Mouse (Mus musculus): ENCODE results near the gene Nmt2. TPM values are rescaled to one million over a fixed set of nuclear protein-coding genes. Genes with fewer than 3 reads are reported as not detected.

Nmt2 gene
- polyA plus RNA-seq, 1 experiment = 44.0 TPM

DNA sequence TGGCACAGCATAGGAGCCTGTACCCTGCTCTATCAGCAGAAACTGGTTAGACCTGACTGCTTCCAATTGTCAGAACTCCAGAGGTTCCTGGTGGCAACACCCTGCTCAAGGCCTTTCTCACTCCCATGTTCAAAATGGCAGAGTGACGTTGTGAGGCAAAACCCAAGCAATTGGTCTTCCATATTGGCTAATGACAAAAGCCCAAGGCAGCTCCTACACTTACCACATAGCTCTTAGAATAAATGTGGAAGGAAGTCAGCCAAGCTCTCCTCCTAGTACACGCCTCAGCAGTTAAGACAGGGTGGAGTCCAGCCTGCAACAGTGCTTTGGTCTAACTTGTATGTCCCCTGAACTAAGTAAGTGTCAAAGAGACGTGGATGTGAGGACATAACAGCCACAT is 73.9 kb downstream of the Nmt2 start:
- DNase-seq (ENCODE audit: low read depth) = no peak
- no peak for TF ChIP-seq CTCF (IDR thresholded peaks at IDR 0.05; ENCODE audit: borderline replicate concordance, extremely low read depth, insufficient read depth, insufficient read length)
- TF ChIP-seq POLR2A (IDR thresholded peaks at IDR 0.05; ENCODE audit: borderline replicate concordance, extremely low read depth, insufficient read depth, insufficient read length, poor library complexity, severe bottlenecking) = no peak

DNA sequence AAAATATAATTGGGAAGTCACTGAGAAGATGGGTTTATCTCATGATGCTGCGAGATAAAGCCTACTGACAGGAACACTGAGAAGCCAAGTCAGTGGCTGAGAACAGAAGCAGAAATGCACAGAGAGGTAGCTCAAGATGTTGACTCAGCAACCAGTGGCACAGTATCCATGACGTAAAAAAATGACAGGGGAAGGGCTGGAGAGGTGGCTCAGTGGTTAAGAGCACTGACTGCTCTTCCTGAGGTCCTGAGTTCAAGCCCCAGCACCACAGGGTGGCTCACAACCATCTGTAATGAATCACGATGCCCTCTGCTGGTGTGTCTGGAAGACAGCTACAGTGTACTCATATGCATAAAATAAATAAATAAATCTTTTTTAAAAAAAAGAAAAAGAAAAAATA is 77.1 kb downstream of the Nmt2 start:
- TF ChIP-seq CTCF (IDR thresholded peaks at IDR 0.05; ENCODE audit: borderline replicate concordance, extremely low read depth, insufficient read depth, insufficient read length) = no peak
- no peak for TF ChIP-seq POLR2A (IDR thresholded peaks at IDR 0.05; ENCODE audit: borderline replicate concordance, extremely low read depth, insufficient read depth, insufficient read length, poor library complexity, severe bottlenecking)
- no peak for DNase-seq (ENCODE audit: low read depth)

GRCm38 (mm10) chr2:3365127-3365526 is 81.1 kb downstream of the Nmt2 start:
- no peak for TF ChIP-seq CTCF (IDR thresholded peaks at IDR 0.05; ENCODE audit: borderline replicate concordance, extremely low read depth, insufficient read depth, insufficient read length)
- no peak for TF ChIP-seq POLR2A (IDR thresholded peaks at IDR 0.05; ENCODE audit: borderline replicate concordance, extremely low read depth, insufficient read depth, insufficient read length, poor library complexity, severe bottlenecking)
- DNase-seq (ENCODE audit: low read depth) = peak; percentile 30

Other genes starting within 250 kb of the Nmt2 start
- 37.1 and 59.7 TPM in 2 replicates for gene Fam171a1, start 170.0 kb upstream of the Nmt2 start, polyA plus RNA-seq (2012; rRNA removed)
- 9.1 and 13.1 TPM in 2 replicates for gene Rpp38, start 48.4 kb downstream of the Nmt2 start, polyA plus RNA-seq (2012; rRNA removed)
- gene Acbd7, start 52.0 kb downstream of the Nmt2 start, polyA plus RNA-seq (2012; rRNA removed) = 0.93 and 1.3 TPM in 2 replicates
- 0.04 TPM in 1 of 2 replicates, not detected in the other for gene Olah, start 113.0 kb downstream of the Nmt2 start, polyA plus RNA-seq (2012; rRNA removed)
- 0.72 and 3.0 TPM in 2 replicates for gene Meig1, start 138.4 kb downstream of the Nmt2 start, polyA plus RNA-seq (2012; rRNA removed)
- gene Dclre1c, start 139.9 kb downstream of the Nmt2 start, polyA plus RNA-seq (2012; rRNA removed) = 13.0 and 14.9 TPM in 2 replicates
- 8.1 and 11.4 TPM in 2 replicates for gene Suv39h2, start 190.8 kb downstream of the Nmt2 start, polyA plus RNA-seq (2012; rRNA removed)
- gene Gm45902, start 228.6 kb downstream of the Nmt2 start, polyA plus RNA-seq (2012; rRNA removed) = 6.3 and 8.1 TPM in 2 replicates
- 56.8 and 69.5 TPM in 2 replicates for gene Hspa14, start 228.6 kb downstream of the Nmt2 start, polyA plus RNA-seq (2012; rRNA removed)
- 0.32 and 0.33 TPM in 2 replicates for gene Cdnf, start 228.8 kb downstream of the Nmt2 start, polyA plus RNA-seq (2012; rRNA removed)